ENCODE assay signal across 19 mouse cellular contexts in the genomic region with DNA sequence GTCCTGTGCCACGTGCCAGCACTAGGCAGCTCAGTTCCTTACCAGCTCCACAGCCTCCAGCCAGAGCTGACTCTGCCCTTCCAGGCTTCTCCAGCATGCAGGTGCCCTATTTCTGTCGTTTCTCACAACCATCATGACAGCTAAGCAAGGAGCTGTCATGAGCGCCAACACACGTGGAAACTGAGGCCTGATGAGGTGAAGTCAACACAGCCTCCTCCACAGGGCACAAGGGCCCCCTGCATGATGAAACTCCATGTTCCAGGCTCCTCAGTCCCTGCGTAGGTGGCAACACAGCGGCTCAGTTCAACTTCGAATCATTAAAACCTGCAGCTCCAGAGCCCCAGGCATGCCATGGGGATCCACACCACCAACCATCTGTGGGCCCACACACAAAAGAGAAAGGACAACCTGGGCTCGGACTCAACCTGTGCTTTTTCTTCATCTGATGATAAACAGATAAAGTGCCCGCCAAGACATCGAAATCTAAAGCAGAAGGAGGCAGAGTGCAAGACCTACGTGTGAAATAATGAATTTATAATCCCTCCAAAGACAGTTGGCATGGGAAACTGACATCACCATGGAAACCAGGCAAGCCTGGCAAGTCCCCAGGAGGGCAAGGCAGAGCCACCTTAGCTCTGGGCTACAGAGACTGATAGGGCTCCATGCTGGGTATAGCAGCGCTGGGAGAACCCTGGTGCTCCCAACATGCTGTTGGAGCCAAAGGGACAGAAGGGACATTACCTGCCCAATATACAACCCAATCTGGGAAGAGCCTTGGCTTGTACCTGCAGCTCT. TPM values are rescaled to one million over a fixed set of nuclear protein-coding genes. Genes with fewer than 3 reads are reported as not detected.
DNase-seq lines count a peak whose midpoint lies in the region; ATAC-seq and TF ChIP-seq lines count a peak whose summit lies in the region.
"Had no signal": no experiment of that assay in that cellular context is flagged by ENCODE, and none has a peak within 500 bp of the region (broad histone marks: within the 10 kb centered on the region; RNA-seq: fewer than 3 reads in every experiment).

No protein-coding gene starts in this region.

- WGBS in kidney, embryonic 16.5 days: 91% methylated on average over 12 of the region's 12 CpGs

- H3K9me3 ChIP-seq in kidney, embryonic 16.5 days (ENCODE audit: low read length): no peaks in the 10 kb centered on the region
- H3K9me3 ChIP-seq: heart, embryonic 15.5 days; limb, embryonic 10.5 days had no signal

- H3K27me3 ChIP-seq in kidney, embryonic 16.5 days (ENCODE audit: insufficient read depth, low read length): no peaks in the 10 kb centered on the region
- H3K27me3 ChIP-seq: heart, embryonic 15.5 days had no signal

- no peaks in the 10 kb centered on the region for H3K36me3 ChIP-seq in kidney, embryonic 16.5 days (ENCODE audit: insufficient read depth, low read length)
- H3K36me3 ChIP-seq: heart, embryonic 15.5 days; limb, embryonic 10.5 days had no signal

- H3K4me3 ChIP-seq in kidney, embryonic 16.5 days (ENCODE audit: low read length): no peak overlapping the region
- H3K4me3 ChIP-seq: heart, embryonic 15.5 days; limb, embryonic 10.5 days had no signal

- H3K4me1 ChIP-seq in kidney, embryonic 16.5 days (ENCODE audit: insufficient read depth, low read length): peaks cover 4% of the 10 kb centered on the region; the same call in 1 of the 2 replicates

- H3K27ac ChIP-seq in kidney, embryonic 16.5 days (ENCODE audit: low read length): no peak overlapping the region
- H3K27ac ChIP-seq: heart, embryonic 15.5 days; limb, embryonic 10.5 days; liver, embryonic 14.5 days had no signal

- no peak for ATAC-seq in kidney, embryonic 16.5 days (ENCODE audit: low FRiP score, low TSS enrichment)
- ATAC-seq: CD4-positive, CD25-positive, alpha-beta regulatory T cell, adult 4 months had no signal

- H3K4me2 ChIP-seq in kidney, embryonic 16.5 days (replicated peaks; ENCODE audit: low read depth, low read length): no peak overlapping the region
- H3K4me2 ChIP-seq: heart, embryonic 15.5 days had no signal

- TF ChIP-seq POLR2A in brain, embryonic 14.5 days (IDR thresholded peaks at IDR 0.05; ENCODE audit: borderline replicate concordance, extremely low read depth, insufficient read depth, insufficient read length, poor library complexity, severe bottlenecking): no peak

- no peak overlapping the region for H3K9ac ChIP-seq in kidney, embryonic 16.5 days (replicated peaks; ENCODE audit: low read length)
- H3K9ac ChIP-seq: heart, embryonic 15.5 days; liver, embryonic 14.5 days had no signal

- no peak for TF ChIP-seq CTCF in brain, embryonic 14.5 days (IDR thresholded peaks at IDR 0.05; ENCODE audit: borderline replicate concordance, extremely low read depth, insufficient read depth, insufficient read length)

- DNase-seq in layer of hippocampus, adult 11-12 months (ENCODE audit: low spot score): peak; percentile 37
- DNase-seq in layer of hippocampus, adult 9-10 months (ENCODE audit: low spot score): no peak
- peak; percentile 59 for DNase-seq in brain, adult 2 months (ENCODE audit: low read depth, low spot score)
- peak; percentile 75 for DNase-seq in brain, embryonic 14.5 days (ENCODE audit: low read depth)
- peak; percentile 67 for DNase-seq in layer of hippocampus, postnatal 14 days (ENCODE audit: low spot score in 2 of 2)
- no peak for DNase-seq in kidney, postnatal 4 days
- DNase-seq: adrenal gland, postnatal 10 days; cerebellum, adult 9-10 months; kidney, adult 2 months; kidney, postnatal 36 days; lung, postnatal 10 days had no signal

RNA-seq across cellular contexts. Expression of gene Psapl1, which starts 54.8 kb away (rescaled TPM):
- polyA plus RNA-seq in brain, embryonic 14.5 days (2012; rRNA removed): 0.05 TPM in 1 of 2 replicates, not detected in the other
- not detected for total RNA-seq in layer of hippocampus, postnatal 14 days (2021)
- 0.26 and 0.42 TPM in 2 replicates for polyA plus RNA-seq in kidney, embryonic 16.5 days (2015; fragmentation: Nextera tagmentation; extraction: Ambion mirVana)
- total RNA-seq: adrenal gland, postnatal 10 days; granulocyte monocyte progenitor cell, adult 5-6 weeks; megakaryocyte-erythroid progenitor cell, adult 5-6 weeks; MEL had no signal
- polyA plus RNA-seq: CD4-positive, CD25-positive, alpha-beta regulatory T cell, adult 4 months; kidney, adult 2 months; liver, embryonic 14.5 days had no signal

Comparison
In these comparisons a context has a peak if more than half of its experiments do, and no peak if none do; other contexts are left out.
1. DNase-seq: peak in layer of hippocampus, adult 11-12 months (single experiment), brain, adult 2 months (single experiment), brain, embryonic 14.5 days (single experiment) and layer of hippocampus, postnatal 14 days (2 of 2); none in layer of hippocampus, adult 9-10 months (single experiment) and kidney, postnatal 4 days (0 of 2).